Mouse (Mus musculus): ENCODE measurements around the gene Chl1. TPM values are rescaled to one million over a fixed set of nuclear protein-coding genes. Genes with fewer than 3 reads are reported as not detected.

Chl1 gene
- total and polyA plus RNA-seq, 2 experiments from 2014 or later = 3.2 TPM; not detected in 1

GRCm38 (mm10) chr6:103753891-103754290 is 243.5 kb downstream of the Chl1 start:
- TF ChIP-seq CTCF (IDR thresholded peaks at IDR 0.05; ENCODE audit: low read depth) = no peak
- no peak for ATAC-seq (ENCODE audit: insufficient read depth, low read depth)
- H3K27me3 ChIP-seq (ENCODE audit: control insufficient read depth, insufficient read depth, low read length) = no peaks in the 10 kb centered on the region
- no peak overlapping the region for H3K4me2 ChIP-seq (ENCODE audit: low read depth, low read length)
- WGBS = 50% methylated on average over 4 of the region's 4 CpGs
- DNase-seq (ENCODE audit: low spot score) = no peak
- no peak overlapping the region for H3K27ac ChIP-seq (ENCODE audit: low read depth)
- no peaks in the 10 kb centered on the region for H3K4me1 ChIP-seq (ENCODE audit: control insufficient read depth, insufficient read depth)
- H3K9ac ChIP-seq (replicated peaks; ENCODE audit: low read depth, low read length) = no peak overlapping the region
- H3K4me3 ChIP-seq (ENCODE audit: low read depth, low read length) = no peak overlapping the region
- H3K9me3 ChIP-seq (replicated peaks; ENCODE audit: control insufficient read depth, low read length) = peaks cover 4% of the 10 kb centered on the region; the same call in 1 of the 2 replicates
- H3K36me3 ChIP-seq (replicated peaks; ENCODE audit: control insufficient read depth, insufficient read depth, low read length) = no peaks in the 10 kb centered on the region

- no peak overlapping the region for H3K4me2 ChIP-seq (ENCODE audit: low read depth, low read length)
- no peaks in the 10 kb centered on the region for H3K36me3 ChIP-seq (replicated peaks; ENCODE audit: control insufficient read depth, insufficient read depth, low read length)
- no peaks in the 10 kb centered on the region for H3K27me3 ChIP-seq (ENCODE audit: control insufficient read depth, insufficient read depth, low read length)
- 61% methylated on average over 3 of the region's 3 CpGs for WGBS
- TF ChIP-seq EP300 (IDR thresholded peaks at IDR 0.05; ENCODE audit: low read depth) (no peak), CTCF (IDR thresholded peaks at IDR 0.05; ENCODE audit: low read depth) (no peak)
- H3K4me1 ChIP-seq (ENCODE audit: control insufficient read depth, insufficient read depth) = no peaks in the 10 kb centered on the region
- H3K4me3 ChIP-seq (ENCODE audit: low read depth, low read length) = no peak overlapping the region
- H3K27ac ChIP-seq (ENCODE audit: low read depth) = no peak overlapping the region
- no peak overlapping the region for H3K9ac ChIP-seq (replicated peaks; ENCODE audit: low read depth, low read length)
- ATAC-seq (ENCODE audit: insufficient read depth, low read depth) = no peak
- no peaks in the 10 kb centered on the region for H3K9me3 ChIP-seq (replicated peaks; ENCODE audit: control insufficient read depth, low read length)
- no peak for DNase-seq (ENCODE audit: low spot score)
Observed at GRCm38 (mm10) chr6:103766830-103767229, 256.4 kb downstream of the Chl1 start.

DNA sequence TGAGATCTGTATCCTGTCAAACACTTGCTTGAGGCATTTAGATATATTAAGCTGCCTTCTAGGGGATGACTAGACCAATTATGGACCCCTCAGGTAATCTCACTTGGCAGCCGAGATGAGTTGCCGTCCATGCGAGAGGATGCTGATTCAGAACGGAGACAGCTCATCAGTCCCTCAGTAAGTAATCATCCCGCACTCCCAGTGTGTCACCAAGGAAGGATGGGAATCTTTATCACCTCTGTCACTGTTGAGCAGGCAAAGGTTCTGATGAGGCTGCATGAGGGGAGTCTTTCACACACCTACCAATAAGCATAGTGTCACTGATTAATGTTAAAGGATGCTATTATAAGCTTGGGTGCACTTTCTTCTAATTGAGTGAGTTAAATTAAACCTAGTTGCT is 270.7 kb downstream of the Chl1 start:
- TF ChIP-seq EP300 (IDR thresholded peaks at IDR 0.05; ENCODE audit: low read depth) = no peak
- no peak for TF ChIP-seq CTCF (IDR thresholded peaks at IDR 0.05; ENCODE audit: low read depth)
- no peaks in the 10 kb centered on the region for H3K27me3 ChIP-seq (ENCODE audit: control insufficient read depth, insufficient read depth, low read length)
- 71% methylated on average over 5 of the region's 5 CpGs for WGBS
- no peak for DNase-seq (ENCODE audit: low spot score)
- no peak overlapping the region for H3K9ac ChIP-seq (replicated peaks; ENCODE audit: low read depth, low read length)
- H3K27ac ChIP-seq (ENCODE audit: low read depth) = no peak overlapping the region
- H3K9me3 ChIP-seq (replicated peaks; ENCODE audit: control insufficient read depth, low read length) = no peaks in the 10 kb centered on the region
- no peaks in the 10 kb centered on the region for H3K36me3 ChIP-seq (replicated peaks; ENCODE audit: control insufficient read depth, insufficient read depth, low read length)
- no peaks in the 10 kb centered on the region for H3K4me1 ChIP-seq (ENCODE audit: control insufficient read depth, insufficient read depth)
- no peak overlapping the region for H3K4me3 ChIP-seq (ENCODE audit: low read depth, low read length)
- no peak overlapping the region for H3K4me2 ChIP-seq (ENCODE audit: low read depth, low read length)
- ATAC-seq (ENCODE audit: insufficient read depth, low read depth) = no peak

GRCm38 (mm10) chr6:103791077-103791632 is 280.8 kb downstream of the Chl1 start:
- no peak overlapping the region for H3K27ac ChIP-seq (ENCODE audit: low read depth)
- no peak overlapping the region for H3K9ac ChIP-seq (replicated peaks; ENCODE audit: low read depth, low read length)
- WGBS = 47% methylated on average over 2 of the region's 2 CpGs
- no peaks in the 10 kb centered on the region for H3K27me3 ChIP-seq (ENCODE audit: control insufficient read depth, insufficient read depth, low read length)
- DNase-seq (ENCODE audit: low spot score) (no peak), ATAC-seq (ENCODE audit: insufficient read depth, low read depth) (no peak)
- no peak for TF ChIP-seq CTCF (IDR thresholded peaks at IDR 0.05; ENCODE audit: low read depth)
- TF ChIP-seq EP300 (IDR thresholded peaks at IDR 0.05; ENCODE audit: low read depth) = no peak
- H3K4me3 ChIP-seq (ENCODE audit: low read depth, low read length) = no peak overlapping the region
- no peaks in the 10 kb centered on the region for H3K36me3 ChIP-seq (replicated peaks; ENCODE audit: control insufficient read depth, insufficient read depth, low read length)
- no peaks in the 10 kb centered on the region for H3K4me1 ChIP-seq (ENCODE audit: control insufficient read depth, insufficient read depth)
- no peak overlapping the region for H3K4me2 ChIP-seq (ENCODE audit: low read depth, low read length)
- H3K9me3 ChIP-seq (replicated peaks; ENCODE audit: control insufficient read depth, low read length) = no peaks in the 10 kb centered on the region

DNA sequence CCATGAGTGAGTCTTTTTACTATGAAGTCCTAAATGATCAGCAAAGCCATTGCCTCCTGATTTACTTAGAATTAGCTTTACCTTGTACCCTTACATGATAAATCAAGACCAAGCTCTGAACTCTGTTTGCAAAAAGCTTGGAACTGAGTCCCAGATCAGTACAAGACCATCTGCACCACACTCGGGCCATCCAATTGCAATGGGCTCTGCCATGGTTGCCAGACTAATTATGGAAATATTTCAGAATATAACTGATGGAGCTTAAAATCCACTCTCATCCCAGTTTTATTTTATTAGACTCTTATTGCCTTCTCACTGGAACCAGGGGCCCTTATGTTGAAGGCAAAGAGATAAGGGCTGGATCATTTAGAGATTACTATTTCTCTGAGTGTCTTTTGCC is 284.9 kb downstream of the Chl1 start:
- no peak overlapping the region for H3K9ac ChIP-seq (replicated peaks; ENCODE audit: low read depth, low read length)
- H3K36me3 ChIP-seq (replicated peaks; ENCODE audit: control insufficient read depth, insufficient read depth, low read length) = no peaks in the 10 kb centered on the region
- no peaks in the 10 kb centered on the region for H3K9me3 ChIP-seq (replicated peaks; ENCODE audit: control insufficient read depth, low read length)
- no peak for DNase-seq (ENCODE audit: low spot score)
- no peaks in the 10 kb centered on the region for H3K27me3 ChIP-seq (ENCODE audit: control insufficient read depth, insufficient read depth, low read length)
- TF ChIP-seq CTCF (IDR thresholded peaks at IDR 0.05; ENCODE audit: low read depth) = no peak
- TF ChIP-seq EP300 (IDR thresholded peaks at IDR 0.05; ENCODE audit: low read depth) = no peak
- 71% methylated on average over 1 of the region's 1 CpGs for WGBS
- no peak overlapping the region for H3K4me2 ChIP-seq (ENCODE audit: low read depth, low read length)
- H3K27ac ChIP-seq (ENCODE audit: low read depth) = no peak overlapping the region
- ATAC-seq (ENCODE audit: insufficient read depth, low read depth) = no peak
- no peak overlapping the region for H3K4me3 ChIP-seq (ENCODE audit: low read depth, low read length)
- no peaks in the 10 kb centered on the region for H3K4me1 ChIP-seq (ENCODE audit: control insufficient read depth, insufficient read depth)
